Mouse (Mus musculus): ENCODE data around the gene Iscu.
"Not testable (repeated sequence)": the region's sequence is repeated elsewhere in the genome, so short reads cannot be mapped to it uniquely, and the experiment has no call there.

Gene Iscu

GRCm38 (mm10) chr5:113755347-113756030 lies 17.1 kb upstream of the Iscu start:
- DNase-seq (ENCODE audit: low read depth, low spot score) = no peak

- no peak for DNase-seq (ENCODE audit: low read depth, low spot score)
Measured at GRCm38 (mm10) chr5:113761585-113761984, 11.0 kb upstream of the Iscu start.

- no peak for DNase-seq (ENCODE audit: low read depth, low spot score)
Measured at GRCm38 (mm10) chr5:113764426-113764825, 8.1 kb upstream of the Iscu start.

GRCm38 (mm10) chr5:113765641-113766526 lies 6.7 kb upstream of the Iscu start:
- no peak for DNase-seq (ENCODE audit: low read depth, low spot score)

- no peak for DNase-seq (ENCODE audit: low read depth, low spot score)
Measured at GRCm38 (mm10) chr5:113768806-113769205, 3.7 kb upstream of the Iscu start.

- DNase-seq (ENCODE audit: low read depth, low spot score) = peak; percentile 90
Measured at GRCm38 (mm10) chr5:113771213-113772162, 1.1 kb upstream of the Iscu start.

GRCm38 (mm10) chr5:113772905-113773519 lies 464 bp downstream of the Iscu start:
- DNase-seq (ENCODE audit: low read depth, low spot score) = no peak

- peak; percentile 72 for DNase-seq (ENCODE audit: low read depth, low spot score)
Measured at GRCm38 (mm10) chr5:113773664-113774063, 1.1 kb downstream of the Iscu start.

GRCm38 (mm10) chr5:113775585-113775984 lies 3.0 kb downstream of the Iscu start:
- DNase-seq (ENCODE audit: low read depth, low spot score) = no peak

- DNase-seq (ENCODE audit: low read depth, low spot score) = no peak
Measured at GRCm38 (mm10) chr5:113776128-113776895, 3.8 kb downstream of the Iscu start.

- peak; percentile 38 for DNase-seq (ENCODE audit: low read depth, low spot score)
Measured at GRCm38 (mm10) chr5:113776896-113777226, 4.3 kb downstream of the Iscu start.

- not testable (repeated sequence) for DNase-seq (ENCODE audit: low read depth, low spot score)
Measured at GRCm38 (mm10) chr5:113777728-113778127, 5.2 kb downstream of the Iscu start.

- no peak for DNase-seq (ENCODE audit: low read depth, low spot score)
Measured at GRCm38 (mm10) chr5:113779569-113779968, 7.0 kb downstream of the Iscu start.

GRCm38 (mm10) chr5:113780082-113780752 lies 7.7 kb downstream of the Iscu start:
- DNase-seq (ENCODE audit: low read depth, low spot score) = no peak

GRCm38 (mm10) chr5:113780763-113781162 lies 8.2 kb downstream of the Iscu start:
- DNase-seq (ENCODE audit: low read depth, low spot score) = no peak

GRCm38 (mm10) chr5:113781254-113781653 lies 8.7 kb downstream of the Iscu start:
- no peak for DNase-seq (ENCODE audit: low read depth, low spot score)

- no peak for DNase-seq (ENCODE audit: low read depth, low spot score)
Measured at GRCm38 (mm10) chr5:113781875-113782274, 9.3 kb downstream of the Iscu start.

- no peak for DNase-seq (ENCODE audit: low read depth, low spot score)
Measured at GRCm38 (mm10) chr5:113782624-113783023, 10.1 kb downstream of the Iscu start.

GRCm38 (mm10) chr5:113783581-113784001 lies 11.0 kb downstream of the Iscu start:
- DNase-seq (ENCODE audit: low read depth, low spot score) = peak; percentile 51

GRCm38 (mm10) chr5:113784104-113784503 lies 11.6 kb downstream of the Iscu start:
- DNase-seq (ENCODE audit: low read depth, low spot score) = not testable (repeated sequence)

Data from skeletal muscle tissue, adult 2 months (tissue).